Mouse (Mus musculus): ENCODE results near the gene Pdpk1. TPM values are rescaled to one million over a fixed set of nuclear protein-coding genes. Genes with fewer than 3 reads are reported as not detected.

The Pdpk1 gene
- polyA plus RNA-seq, 1 experiment, result 56.6 TPM

- WGBS, result 5% methylated on average over 1 of the region's 1 CpGs
- Histone ChIP-seq H3K4me1 (replicated peaks; ENCODE audit: control insufficient read depth, insufficient read depth, low read length) (no peaks in the 10 kb centered on the region), H3K4me3 (ENCODE audit: control insufficient read depth, insufficient read depth, low read length) (no peak overlapping the region), H3K27ac (ENCODE audit: control insufficient read depth, insufficient read depth, low read length) (no peak overlapping the region), H3K27me3 (ENCODE audit: control insufficient read depth, insufficient read depth, low read length) (no peaks in the 10 kb centered on the region; the same call in 1 of the 2 replicates), H3K36me3 (ENCODE audit: control insufficient read depth, insufficient read depth, low read length) (peaks cover 57% of the 10 kb centered on the region)
- DNase-seq, result no peak
- TF ChIP-seq POLR2A (IDR thresholded peaks at IDR 0.05; ENCODE audit: control insufficient read depth, extremely low read depth, insufficient read depth, low read length, poor library complexity) (no peak), CTCF (IDR thresholded peaks at IDR 0.05; ENCODE audit: borderline replicate concordance, control insufficient read depth, extremely low read depth, insufficient read depth, low read length, poor library complexity) (no peak)
These were observed 66.1 kb downstream of the Pdpk1 start for GRCm38 (mm10) chr17:24084593-24084992.

GRCm38 (mm10) chr17:24077101-24077500, 73.6 kb downstream of the Pdpk1 start:
- Histone ChIP-seq H3K27me3 (ENCODE audit: control insufficient read depth, insufficient read depth, low read length) (no peaks in the 10 kb centered on the region), H3K4me3 (ENCODE audit: control insufficient read depth, insufficient read depth, low read length) (no peak overlapping the region), H3K27ac (ENCODE audit: control insufficient read depth, insufficient read depth, low read length) (no peak overlapping the region), H3K36me3 (ENCODE audit: control insufficient read depth, insufficient read depth, low read length) (peaks cover 31% of the 10 kb centered on the region), H3K4me1 (replicated peaks; ENCODE audit: control insufficient read depth, insufficient read depth, low read length) (peaks cover under 1% of the 10 kb centered on the region)
- 95% methylated on average over 2 of the region's 2 CpGs for WGBS
- TF ChIP-seq CTCF (IDR thresholded peaks at IDR 0.05; ENCODE audit: borderline replicate concordance, control insufficient read depth, extremely low read depth, insufficient read depth, low read length, poor library complexity) (no peak), POLR2A (IDR thresholded peaks at IDR 0.05; ENCODE audit: control insufficient read depth, extremely low read depth, insufficient read depth, low read length, poor library complexity) (no peak)
- no peak for DNase-seq

GRCm38 (mm10) chr17:24072919-24073696, 77.6 kb downstream of the Pdpk1 start, which contains the start of gene Kctd5:
Gene Kctd5 (minus strand): TSS chr17:24073485.
- WGBS, result under 1% methylated on average over 62 of the region's 62 CpGs
- peak; percentile 64; the same call in 1 of the 2 replicates for TF ChIP-seq POLR2A (IDR thresholded peaks at IDR 0.05; ENCODE audit: control insufficient read depth, extremely low read depth, insufficient read depth, low read length, poor library complexity)
- TF ChIP-seq CTCF (IDR thresholded peaks at IDR 0.05; ENCODE audit: borderline replicate concordance, control insufficient read depth, extremely low read depth, insufficient read depth, low read length, poor library complexity), result 0 out of 2 replicates have a peak, but pooled peaks have one; percentile 29
- peak; percentile 85 for DNase-seq
- H3K27ac ChIP-seq (ENCODE audit: control insufficient read depth, insufficient read depth, low read length), result no peak within 1 kb of the TSS
- H3K4me3 ChIP-seq (ENCODE audit: control insufficient read depth, insufficient read depth, low read length), result peak within 1 kb of the TSS; percentile 90
- peaks cover 7% of the 10 kb centered on the region; the same call in 1 of the 2 replicates for H3K36me3 ChIP-seq (ENCODE audit: control insufficient read depth, insufficient read depth, low read length)
- no peaks in the 10 kb centered on the region for H3K27me3 ChIP-seq (ENCODE audit: control insufficient read depth, insufficient read depth, low read length)
- peaks cover 2% of the 10 kb centered on the region for H3K4me1 ChIP-seq (replicated peaks; ENCODE audit: control insufficient read depth, insufficient read depth, low read length)

GRCm38 (mm10) chr17:24069531-24069930, 81.2 kb downstream of the Pdpk1 start:
- H3K27me3 ChIP-seq (ENCODE audit: control insufficient read depth, insufficient read depth, low read length), result no peaks in the 10 kb centered on the region
- DNase-seq, result no peak
- no peak overlapping the region for H3K27ac ChIP-seq (ENCODE audit: control insufficient read depth, insufficient read depth, low read length)
- 92% methylated on average over 3 of the region's 3 CpGs for WGBS
- no peaks in the 10 kb centered on the region; the same call in 1 of the 2 replicates for H3K36me3 ChIP-seq (ENCODE audit: control insufficient read depth, insufficient read depth, low read length)
- H3K4me1 ChIP-seq (replicated peaks; ENCODE audit: control insufficient read depth, insufficient read depth, low read length), result peaks cover 2% of the 10 kb centered on the region
- TF ChIP-seq POLR2A (IDR thresholded peaks at IDR 0.05; ENCODE audit: control insufficient read depth, extremely low read depth, insufficient read depth, low read length, poor library complexity), result no peak
- TF ChIP-seq CTCF (IDR thresholded peaks at IDR 0.05; ENCODE audit: borderline replicate concordance, control insufficient read depth, extremely low read depth, insufficient read depth, low read length, poor library complexity), result no peak
- H3K4me3 ChIP-seq (ENCODE audit: control insufficient read depth, insufficient read depth, low read length), result no peak overlapping the region

- no peaks in the 10 kb centered on the region; the same call in 1 of the 2 replicates for H3K36me3 ChIP-seq (ENCODE audit: control insufficient read depth, insufficient read depth, low read length)
- TF ChIP-seq CTCF (IDR thresholded peaks at IDR 0.05; ENCODE audit: borderline replicate concordance, control insufficient read depth, extremely low read depth, insufficient read depth, low read length, poor library complexity), result no peak
- TF ChIP-seq POLR2A (IDR thresholded peaks at IDR 0.05; ENCODE audit: control insufficient read depth, extremely low read depth, insufficient read depth, low read length, poor library complexity), result no peak
- DNase-seq, result no peak
- no peak overlapping the region for H3K4me3 ChIP-seq (ENCODE audit: control insufficient read depth, insufficient read depth, low read length)
- no peak overlapping the region for H3K27ac ChIP-seq (ENCODE audit: control insufficient read depth, insufficient read depth, low read length)
- WGBS, result 97% methylated on average over 5 of the region's 5 CpGs
- peaks cover 2% of the 10 kb centered on the region for H3K4me1 ChIP-seq (replicated peaks; ENCODE audit: control insufficient read depth, insufficient read depth, low read length)
- no peaks in the 10 kb centered on the region for H3K27me3 ChIP-seq (ENCODE audit: control insufficient read depth, insufficient read depth, low read length)
These were observed 82.5 kb downstream of the Pdpk1 start for GRCm38 (mm10) chr17:24068271-24068670.

GRCm38 (mm10) chr17:24062459-24063155, 88.1 kb downstream of the Pdpk1 start:
- Histone ChIP-seq H3K27ac (ENCODE audit: control insufficient read depth, insufficient read depth, low read length) (no peak overlapping the region), H3K27me3 (ENCODE audit: control insufficient read depth, insufficient read depth, low read length) (no peaks in the 10 kb centered on the region), H3K36me3 (ENCODE audit: control insufficient read depth, insufficient read depth, low read length) (peaks cover 10% of the 10 kb centered on the region), H3K4me3 (ENCODE audit: control insufficient read depth, insufficient read depth, low read length) (no peak overlapping the region), H3K4me1 (replicated peaks; ENCODE audit: control insufficient read depth, insufficient read depth, low read length) (no peaks in the 10 kb centered on the region)
- DNase-seq, result no peak
- WGBS, result 96% methylated on average over 4 of the region's 4 CpGs
- no peak for TF ChIP-seq CTCF (IDR thresholded peaks at IDR 0.05; ENCODE audit: borderline replicate concordance, control insufficient read depth, extremely low read depth, insufficient read depth, low read length, poor library complexity)
- TF ChIP-seq POLR2A (IDR thresholded peaks at IDR 0.05; ENCODE audit: control insufficient read depth, extremely low read depth, insufficient read depth, low read length, poor library complexity), result no peak
